Mouse (Mus musculus) erythroblast, embryonic 14.5 days (primary cell): ENCODE results near the gene Camk1d. TPM values are rescaled to one million over a fixed set of nuclear protein-coding genes. Genes with fewer than 3 reads are reported as not detected.

ENCODE experiments used
- H3K27me3 ChIP-seq: 2 replicates; pipeline ENCODE4 v1.6.1; 2012; ENCODE audit warnings: inconsistent platforms; ENCODE audit not compliant: control insufficient read depth
- H3K36me3 ChIP-seq: 2 replicates; pipeline ENCODE4 v1.6.1; 2012; ENCODE audit warnings: mild to moderate bottlenecking, inconsistent platforms; ENCODE audit not compliant: control insufficient read depth
- H3K4me1 ChIP-seq: 2 replicates; pipeline ENCODE4 v1.6.1; 2012; ENCODE audit warnings: inconsistent platforms; ENCODE audit not compliant: control insufficient read depth
- H3K4me3 ChIP-seq: replicated peaks from 2 replicates; pipeline ENCODE3; 2012; ENCODE audit warnings: moderate library complexity, mild to moderate bottlenecking, inconsistent platforms
- H3K9me3 ChIP-seq: 2 replicates; pipeline ENCODE4 v1.6.1; 2012; ENCODE audit warnings: low read length, inconsistent platforms, mixed read lengths; ENCODE audit not compliant: control insufficient read depth
- GATA1 ChIP-seq: IDR thresholded peaks from 2 replicates; pipeline ENCODE4 v1.6.1; 2012; ENCODE audit warnings: low read length, inconsistent platforms, mixed read lengths
- TAL1 ChIP-seq: IDR thresholded peaks from 3 replicates; pipeline ENCODE4 v1.6.1; 2012; ENCODE audit warnings: low read length, inconsistent platforms, mixed read lengths
- polyA plus RNA-seq: library from polyadenylated mRNA; stranded (reverse); fragments of >175 nt; gene quantifications from 2 replicates; pipeline ENCODE4 v1.2.3, GENCODE M21; 2012

Camk1d gene
- polyA plus RNA-seq, 1 experiment: 0.02 TPM

GRCm38 (mm10) chr2:5596882-5597281 is 117.4 kb downstream of the Camk1d start:
- H3K4me3 ChIP-seq: no peak overlapping the region
- H3K9me3 ChIP-seq: no peaks in the 10 kb centered on the region
- H3K36me3 ChIP-seq: no peaks in the 10 kb centered on the region
- TF ChIP-seq GATA1: no peak
- no peak for TF ChIP-seq TAL1
- no peaks in the 10 kb centered on the region for H3K4me1 ChIP-seq
- H3K27me3 ChIP-seq: no peaks in the 10 kb centered on the region

DNA sequence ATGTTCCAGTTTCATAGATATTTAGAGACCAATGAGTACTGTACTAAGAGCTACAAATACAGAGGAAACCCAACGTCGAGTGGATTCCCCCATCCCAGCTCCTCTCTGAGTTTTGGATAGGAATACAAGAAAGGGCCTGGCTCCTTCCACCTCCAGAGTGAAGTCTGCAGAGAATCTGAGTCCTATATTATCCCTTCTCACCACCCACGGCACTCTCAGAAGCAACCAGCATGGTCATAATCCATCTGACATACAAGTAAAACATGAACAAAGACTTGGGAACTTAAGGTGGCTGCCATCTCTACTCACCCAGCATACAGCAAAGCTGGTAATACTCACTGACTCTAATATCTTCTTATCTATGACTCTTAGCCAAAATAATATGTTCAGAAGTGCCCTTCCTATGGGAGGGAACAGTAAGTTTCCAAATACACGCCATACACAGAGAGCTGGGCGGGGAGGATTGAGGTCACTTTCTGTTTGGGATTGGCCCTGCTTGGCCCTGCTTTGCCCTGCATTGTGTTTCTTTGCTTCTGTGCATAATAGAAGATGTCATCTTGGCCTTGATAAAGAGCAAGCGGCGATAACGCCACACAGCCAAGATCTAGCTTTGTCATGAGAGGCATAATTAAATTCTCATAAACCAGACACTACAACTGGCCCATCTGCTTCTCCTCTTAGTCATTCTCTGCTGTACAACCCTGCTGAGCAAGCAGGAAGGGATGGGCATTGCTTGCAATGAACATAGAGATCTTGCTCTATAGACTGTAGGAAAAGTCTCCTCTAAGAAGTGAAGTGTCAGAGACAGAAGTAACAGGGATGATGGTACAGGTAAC is 118.7 kb downstream of the Camk1d start:
- Histone ChIP-seq H3K9me3 (no peaks in the 10 kb centered on the region), H3K4me1 (no peaks in the 10 kb centered on the region), H3K36me3 (no peaks in the 10 kb centered on the region), H3K27me3 (no peaks in the 10 kb centered on the region), H3K4me3 (no peak overlapping the region)
- TF ChIP-seq TAL1: no peak
- TF ChIP-seq GATA1: no peak

- Histone ChIP-seq H3K9me3 (no peaks in the 10 kb centered on the region), H3K4me1 (no peaks in the 10 kb centered on the region), H3K27me3 (no peaks in the 10 kb centered on the region), H3K36me3 (no peaks in the 10 kb centered on the region), H3K4me3 (no peak overlapping the region)
- TF ChIP-seq GATA1 (no peak), TAL1 (no peak)
Observed at GRCm38 (mm10) chr2:5592461-5593136, 121.7 kb downstream of the Camk1d start.

DNA sequence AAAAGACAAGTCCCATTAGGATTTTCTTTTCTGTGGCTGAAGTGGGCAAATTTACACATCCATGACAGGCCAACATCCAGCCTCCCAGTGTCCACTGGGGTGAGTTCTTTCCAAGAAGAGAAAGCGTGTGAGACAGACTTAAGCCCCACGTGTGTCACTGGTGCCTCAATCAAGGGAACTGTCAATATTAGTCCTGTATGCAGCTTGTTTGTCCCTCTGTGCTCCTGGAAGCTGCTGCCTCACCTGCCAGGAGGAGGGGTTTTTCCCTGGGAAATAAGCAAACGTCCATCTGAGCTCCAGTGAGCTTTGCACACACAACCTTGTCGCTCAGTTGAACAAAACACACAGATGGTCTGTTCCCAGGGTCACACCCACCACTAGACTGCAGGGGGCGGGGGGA is 124.2 kb downstream of the Camk1d start:
- Histone ChIP-seq H3K27me3 (no peaks in the 10 kb centered on the region), H3K36me3 (no peaks in the 10 kb centered on the region), H3K4me3 (no peak overlapping the region), H3K4me1 (no peaks in the 10 kb centered on the region), H3K9me3 (no peaks in the 10 kb centered on the region)
- TF ChIP-seq GATA1: no peak
- no peak for TF ChIP-seq TAL1

GRCm38 (mm10) chr2:5589163-5589562 is 125.2 kb downstream of the Camk1d start:
- TF ChIP-seq TAL1: no peak
- no peak for TF ChIP-seq GATA1
- Histone ChIP-seq H3K4me3 (no peak overlapping the region), H3K4me1 (no peaks in the 10 kb centered on the region), H3K36me3 (no peaks in the 10 kb centered on the region), H3K27me3 (no peaks in the 10 kb centered on the region), H3K9me3 (no peaks in the 10 kb centered on the region)

GRCm38 (mm10) chr2:5588329-5588982 is 125.9 kb downstream of the Camk1d start:
- no peak for TF ChIP-seq GATA1
- no peak for TF ChIP-seq TAL1
- Histone ChIP-seq H3K36me3 (no peaks in the 10 kb centered on the region), H3K4me3 (no peak overlapping the region)

DNA sequence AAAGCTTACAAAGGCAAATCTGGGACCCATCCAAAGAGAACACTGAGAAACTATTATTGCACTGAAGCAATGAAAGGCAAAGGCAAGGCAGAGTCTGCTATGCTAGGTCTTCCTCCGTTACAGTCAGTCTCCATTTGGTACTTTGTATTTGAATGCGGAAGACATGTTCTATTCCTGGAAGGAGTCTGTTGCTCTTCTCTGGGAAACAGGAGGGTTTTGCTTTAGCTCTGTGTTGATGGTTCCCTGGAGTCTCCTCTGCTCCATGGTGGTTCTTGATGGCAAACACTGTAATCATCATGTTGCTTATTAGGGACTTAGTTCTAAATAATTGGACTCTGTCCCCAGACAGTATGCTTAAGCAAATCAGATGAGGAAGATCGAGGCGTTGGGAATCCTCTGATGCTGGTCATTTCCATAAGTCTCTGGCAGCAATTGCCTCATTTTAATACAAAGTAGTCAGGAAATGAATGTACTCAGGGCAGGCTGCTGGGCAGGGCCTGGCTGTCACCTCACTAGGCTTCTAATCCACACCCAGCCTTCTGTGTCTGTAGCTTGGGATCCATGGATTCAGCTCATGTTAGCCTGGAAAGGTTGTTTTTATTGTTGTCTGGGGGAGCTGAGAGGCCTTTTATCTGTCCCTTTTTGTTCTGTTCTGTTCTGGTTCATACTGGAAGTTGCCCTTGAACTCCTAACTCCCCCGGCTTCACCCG is 129.8 kb downstream of the Camk1d start:
- Histone ChIP-seq H3K4me3 (no peak overlapping the region), H3K4me1 (no peaks in the 10 kb centered on the region), H3K36me3 (no peaks in the 10 kb centered on the region), H3K27me3 (no peaks in the 10 kb centered on the region), H3K9me3 (no peaks in the 10 kb centered on the region)
- no peak for TF ChIP-seq TAL1
- TF ChIP-seq GATA1: no peak

More at GRCm38 (mm10) chr2:5588329-5588982, 125.9 kb downstream of the Camk1d start:
- H3K27me3 ChIP-seq: no peaks in the 10 kb centered on the region
- no peaks in the 10 kb centered on the region for H3K4me1 ChIP-seq
- no peaks in the 10 kb centered on the region for H3K9me3 ChIP-seq

DNA sequence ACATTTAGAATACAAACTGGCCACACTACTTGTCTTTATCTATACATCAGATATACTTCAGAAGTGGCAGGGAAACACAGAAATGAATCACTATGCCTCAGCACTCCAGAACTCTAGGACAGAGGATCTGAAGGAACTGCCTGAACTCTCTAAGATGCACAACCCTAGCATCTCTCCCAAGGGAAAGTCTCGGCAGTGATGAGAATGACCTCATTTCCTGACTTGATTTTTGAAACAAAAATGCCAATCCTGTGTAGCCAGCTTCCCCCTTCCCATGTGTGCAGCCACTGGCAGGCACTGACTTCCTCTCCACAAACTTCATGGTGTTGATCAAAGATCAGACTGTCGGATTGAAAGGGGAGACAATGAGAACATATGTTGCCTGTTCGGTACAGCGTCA is 134.9 kb downstream of the Camk1d start:
- H3K4me3 ChIP-seq: no peak overlapping the region
- no peak for TF ChIP-seq TAL1
- TF ChIP-seq GATA1: no peak
- H3K4me1 ChIP-seq: no peaks in the 10 kb centered on the region
- H3K9me3 ChIP-seq: no peaks in the 10 kb centered on the region
- no peaks in the 10 kb centered on the region for H3K36me3 ChIP-seq
- H3K27me3 ChIP-seq: no peaks in the 10 kb centered on the region
